Mouse (Mus musculus) limb, embryonic 12.5 days (tissue): ENCODE data around the gene Gprin3. TPM values are rescaled to one million over a fixed set of nuclear protein-coding genes. Genes with fewer than 3 reads are reported as not detected.

Source experiments
- ATAC-seq: fragments of 200-750 bp; cut with Nextera tagmentation; 2 replicates; pipeline ENCODE4 v1.8.0; 2017; ENCODE audit warnings: low read depth, moderate TSS enrichment; ENCODE audit not compliant: insufficient number of reproducible peaks, insufficient read depth, low FRiP score, low TSS enrichment
- H3K27ac ChIP-seq: fragments of 300-500 bp; sonication (generic); 2 replicates; pipeline ENCODE4 v1.5.1; 2016; ENCODE audit warnings: mild to moderate bottlenecking, moderate library complexity
- H3K27me3 ChIP-seq: fragments of 300-500 bp; sonication (generic); 2 replicates; pipeline ENCODE4 v1.6.1; 2016; ENCODE audit warnings: mild to moderate bottlenecking, moderate library complexity
- H3K36me3 ChIP-seq: fragments of 300-500 bp; sonication (generic); 2 replicates; pipeline ENCODE4 v1.6.1; 2016; ENCODE audit warnings: mild to moderate bottlenecking, moderate library complexity
- H3K4me1 ChIP-seq: fragments of 300-500 bp; sonication (generic); replicated peaks from 2 replicates; pipeline ENCODE4 v1.6.1; 2016
- H3K4me2 ChIP-seq: fragments of 300-500 bp; sonication (generic); 2 replicates; pipeline ENCODE4 v1.6.1; 2016; ENCODE audit warnings: mild to moderate bottlenecking, moderate library complexity
- H3K4me3 ChIP-seq: fragments of 300-500 bp; sonication (generic); replicated peaks from 2 replicates; pipeline ENCODE4 v1.5.1; 2016; ENCODE audit warnings: mild to moderate bottlenecking
- H3K9ac ChIP-seq: fragments of 300-500 bp; sonication (generic); replicated peaks from 2 replicates; pipeline ENCODE4 v1.6.1; 2016; ENCODE audit warnings: mild to moderate bottlenecking, moderate library complexity
- H3K9me3 ChIP-seq: fragments of 300-500 bp; sonication (generic); 2 replicates; pipeline ENCODE4 v1.6.1; 2016; ENCODE audit warnings: mild to moderate bottlenecking, moderate library complexity
- WGBS: fragments of 180-500 bp; shearing (Covaris S2); methylation state at CpG from one replicate; pipeline ENCODE4 v1.1.7; 2016; 5-methylcytosine and 5-hydroxymethylcytosine counted together
- polyA plus RNA-seq: library from polyadenylated mRNA; unstranded; fragments of >200 nt; fragmentation: Nextera tagmentation; extraction: Ambion mirVana; gene quantifications from 2 replicates; pipeline ENCODE4 v1.2.1, GENCODE M21; 2016

Gene Gprin3
- polyA plus RNA-seq, 1 experiment from 2014 or later, result 0.93 TPM

DNA sequence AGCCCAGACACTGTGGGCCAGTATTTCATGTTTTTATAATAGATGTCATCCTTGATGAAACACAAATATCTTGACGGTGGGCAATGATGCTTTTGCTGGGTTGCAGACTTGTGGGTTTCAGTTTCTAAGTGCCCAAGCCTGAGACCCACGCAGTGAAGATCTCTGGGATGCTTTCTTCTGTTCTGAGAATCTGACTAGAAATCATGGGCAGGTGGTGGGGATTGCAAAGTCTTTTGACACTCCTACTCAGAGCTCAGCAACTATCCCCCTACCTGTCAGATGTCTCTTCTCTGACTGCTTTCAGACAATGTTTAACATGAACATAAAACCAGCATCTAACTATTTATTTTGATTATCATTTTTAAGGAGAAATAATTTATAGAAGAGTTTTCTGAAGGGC is 7.4 kb downstream of the Gprin3 start:
- Histone ChIP-seq H3K4me3 (no peak overlapping the region), H3K27ac (no peak overlapping the region), H3K4me1 (peaks cover under 1% of the 10 kb centered on the region; the same call in 1 of the 2 replicates), H3K36me3 (no peaks in the 10 kb centered on the region), H3K9ac (no peak overlapping the region), H3K9me3 (no peaks in the 10 kb centered on the region), H3K27me3 (no peaks in the 10 kb centered on the region), H3K4me2 (no peak overlapping the region)
- no peak for ATAC-seq
- 74% methylated on average over 2 of the region's 2 CpGs for WGBS

DNA sequence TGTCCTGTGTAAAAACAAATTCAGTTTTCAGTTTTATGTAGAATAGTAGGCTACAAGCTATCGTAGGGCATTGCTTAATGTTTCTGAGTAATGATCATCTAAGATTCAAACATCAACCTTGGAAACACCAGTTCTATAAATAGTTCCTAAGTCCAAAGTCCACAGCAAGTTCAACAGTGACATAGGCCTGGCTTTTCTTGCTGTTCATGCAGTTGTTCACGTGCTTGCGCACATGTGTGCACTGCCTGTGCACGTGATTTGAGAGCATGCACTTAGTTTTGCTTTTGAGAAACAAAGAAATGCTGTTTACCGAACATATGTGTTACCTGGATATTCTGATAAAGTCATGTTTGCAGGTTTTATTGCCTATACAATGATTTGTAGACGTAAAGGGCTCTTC is 11.3 kb downstream of the Gprin3 start:
- Histone ChIP-seq H3K4me2 (no peak overlapping the region), H3K9ac (no peak overlapping the region), H3K9me3 (no peaks in the 10 kb centered on the region), H3K27ac (no peak overlapping the region), H3K36me3 (no peaks in the 10 kb centered on the region), H3K4me3 (no peak overlapping the region), H3K27me3 (no peaks in the 10 kb centered on the region), H3K4me1 (peaks cover 10% of the 10 kb centered on the region)
- WGBS, result 86% methylated on average over 6 of the region's 6 CpGs
- no peak for ATAC-seq

DNA sequence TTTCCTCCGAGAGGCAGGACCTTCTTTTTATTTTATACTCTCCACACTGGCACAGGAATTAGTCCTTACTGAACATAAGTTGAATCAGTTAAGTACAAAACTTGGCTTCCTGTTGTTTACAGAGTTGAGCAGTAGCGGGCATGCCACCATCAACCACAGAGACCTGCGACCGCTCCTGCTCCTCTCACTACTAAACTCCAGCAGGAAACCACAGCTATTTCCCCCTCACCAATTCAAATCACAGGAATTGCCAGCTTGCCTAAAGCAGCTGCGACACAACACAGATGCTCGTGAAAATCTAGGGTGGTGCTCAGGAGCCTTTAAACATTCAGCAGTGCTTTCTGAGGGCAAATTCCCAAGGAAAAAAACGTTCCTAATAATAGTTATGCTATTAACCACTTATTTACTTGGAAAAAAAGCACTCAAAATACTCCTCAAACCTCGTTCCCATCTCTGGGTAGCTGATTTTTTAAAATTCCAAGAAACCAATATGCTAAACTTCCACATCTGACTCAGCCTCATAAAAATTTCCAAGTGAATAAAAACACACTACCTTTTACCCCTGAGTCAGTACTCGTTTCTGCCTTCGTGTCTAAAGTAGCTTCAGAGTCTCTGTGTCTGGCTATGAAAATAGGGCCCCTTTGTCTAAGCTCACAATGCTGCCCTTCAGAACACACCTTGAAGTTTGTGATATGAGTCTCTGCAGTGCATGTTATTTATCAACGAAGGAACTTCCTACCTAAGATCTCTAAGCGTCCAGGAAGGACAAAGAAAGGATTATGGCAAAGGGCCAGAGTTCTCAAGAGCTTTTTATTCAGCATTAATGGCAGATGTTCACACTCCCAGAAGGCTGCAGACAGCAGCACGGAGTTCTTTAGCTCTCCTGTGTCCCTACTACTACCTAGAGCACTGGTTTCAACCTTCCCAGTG is 13.4 kb downstream of the Gprin3 start:
- H3K27ac ChIP-seq, result peak overlapping the region; percentile 81
- no peak overlapping the region for H3K4me3 ChIP-seq

DNA sequence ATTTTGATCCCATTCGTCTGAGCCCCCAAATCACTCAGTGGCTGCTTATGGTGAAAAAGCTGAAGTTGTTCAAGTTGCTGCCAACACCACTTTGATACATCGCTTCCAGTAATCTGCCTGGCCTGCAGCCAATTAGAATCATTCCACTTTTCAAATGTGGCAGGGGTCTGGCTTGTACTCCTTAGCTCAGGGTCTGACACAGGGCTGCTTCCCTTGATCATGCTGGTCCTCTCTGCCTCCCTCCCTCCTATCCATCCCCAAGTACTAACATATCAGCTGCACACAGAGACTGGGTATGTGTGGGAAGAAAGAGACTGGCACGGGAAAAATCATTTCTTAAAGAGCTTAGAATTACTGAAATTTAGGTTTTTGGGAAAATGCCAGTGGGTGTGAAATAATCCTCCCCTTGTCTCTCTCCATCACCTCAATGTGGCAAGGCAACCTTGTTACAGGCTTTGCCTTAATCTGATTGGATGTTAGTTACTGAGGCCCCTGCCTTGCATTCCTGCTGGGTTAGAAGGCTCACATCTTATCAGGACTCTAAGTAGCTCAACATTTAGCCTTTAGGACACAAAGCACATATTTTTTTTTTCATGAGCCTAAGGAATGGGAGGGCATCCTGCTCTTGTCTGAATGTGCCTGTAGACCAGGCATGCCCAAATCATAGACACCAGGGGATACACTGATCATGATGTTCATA is 16.9 kb downstream of the Gprin3 start:
- Histone ChIP-seq H3K36me3 (no peaks in the 10 kb centered on the region), H3K4me1 (peaks cover 10% of the 10 kb centered on the region), H3K27ac (no peak overlapping the region), H3K9me3 (no peaks in the 10 kb centered on the region), H3K9ac (no peak overlapping the region), H3K4me2 (no peak overlapping the region), H3K4me3 (no peak overlapping the region), H3K27me3 (no peaks in the 10 kb centered on the region)
- WGBS, result 55% methylated on average over 3 of the region's 3 CpGs
- no peak for ATAC-seq

More for the DNA sequence above, 13.4 kb downstream of the Gprin3 start:
- Histone ChIP-seq H3K27me3 (no peaks in the 10 kb centered on the region), H3K9me3 (no peaks in the 10 kb centered on the region), H3K4me1 (peaks cover 10% of the 10 kb centered on the region), H3K4me2 (peak overlapping the region; percentile 24), H3K9ac (no peak overlapping the region), H3K36me3 (no peaks in the 10 kb centered on the region)
- ATAC-seq, result peak; percentile 38; the same call in 1 of the 2 replicates
- 29% methylated on average over 13 of the region's 13 CpGs for WGBS

DNA sequence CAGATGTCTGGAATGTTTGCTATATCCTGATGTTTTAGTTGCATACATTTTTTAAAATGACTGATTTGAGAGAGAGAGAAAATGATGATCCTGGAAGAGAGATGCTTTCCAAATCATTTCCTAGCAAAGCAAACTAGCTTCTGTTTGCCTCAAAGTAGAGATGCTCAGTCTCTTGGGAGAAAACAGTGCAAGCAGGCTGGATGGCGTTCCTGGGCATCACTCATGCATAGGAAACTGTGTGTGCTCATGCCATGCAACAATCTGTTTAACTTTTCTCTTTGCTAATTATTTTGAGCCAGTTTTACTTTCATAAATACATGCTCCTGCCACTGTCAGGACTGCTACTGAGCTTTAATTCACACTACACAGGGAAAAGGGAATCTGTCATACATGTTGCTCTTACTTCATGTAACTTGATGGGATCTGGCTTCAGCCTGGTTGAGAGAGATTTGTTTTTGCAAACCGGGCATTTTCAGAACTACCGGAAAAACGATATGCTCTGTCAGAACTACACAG is 18.6 kb downstream of the Gprin3 start:
- no peak overlapping the region for H3K9ac ChIP-seq
- no peak overlapping the region for H3K4me3 ChIP-seq
- no peak for ATAC-seq
- no peaks in the 10 kb centered on the region for H3K27me3 ChIP-seq
- H3K9me3 ChIP-seq, result no peaks in the 10 kb centered on the region
- H3K4me2 ChIP-seq, result no peak overlapping the region
- H3K4me1 ChIP-seq, result no peaks in the 10 kb centered on the region
- H3K27ac ChIP-seq, result no peak overlapping the region
- 74% methylated on average over 4 of the region's 4 CpGs for WGBS
- no peaks in the 10 kb centered on the region for H3K36me3 ChIP-seq

DNA sequence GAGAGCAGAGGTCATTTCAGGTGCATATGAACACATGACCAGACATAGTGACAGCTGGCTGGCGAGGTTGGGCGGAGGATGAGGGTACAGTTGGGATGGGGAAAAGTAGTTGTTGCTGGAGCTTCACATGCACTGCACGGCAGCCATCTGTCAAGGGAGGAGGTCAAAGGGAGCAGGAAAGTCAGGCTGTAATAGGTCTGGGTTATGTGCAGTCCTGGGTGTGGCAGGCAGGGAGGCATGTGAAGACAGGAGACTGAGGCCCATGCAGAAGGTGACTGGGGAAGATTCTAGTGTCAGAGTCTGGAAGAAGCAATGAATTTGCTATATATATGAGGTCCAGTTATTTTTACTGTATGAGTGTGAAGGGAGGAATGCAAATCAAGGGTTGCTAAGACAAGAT is 35.9 kb downstream of the Gprin3 start:
- Histone ChIP-seq H3K4me1 (no peaks in the 10 kb centered on the region), H3K9me3 (no peaks in the 10 kb centered on the region), H3K36me3 (no peaks in the 10 kb centered on the region), H3K27ac (no peak overlapping the region), H3K9ac (no peak overlapping the region), H3K4me3 (no peak overlapping the region), H3K27me3 (no peaks in the 10 kb centered on the region), H3K4me2 (no peak overlapping the region)
- 83% methylated on average over 3 of the region's 3 CpGs for WGBS
- no peak for ATAC-seq

DNA sequence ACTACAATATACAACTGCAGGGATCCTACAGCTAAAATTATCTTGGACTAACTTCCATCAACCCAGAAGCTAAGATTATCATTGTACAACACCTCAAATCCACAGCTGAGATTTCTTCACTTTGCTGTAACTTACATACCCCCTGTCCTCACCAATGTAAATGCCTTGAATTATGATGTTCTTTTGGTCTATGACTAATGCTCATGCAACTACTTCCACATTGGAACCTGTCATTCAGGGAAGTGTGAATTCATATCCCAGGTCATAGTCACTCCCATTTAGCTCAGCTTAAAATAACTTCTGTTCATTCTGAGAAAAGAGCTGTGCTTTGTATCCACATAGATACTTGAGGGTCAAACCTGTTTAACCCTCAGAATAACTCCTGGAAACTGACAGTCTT is 60.8 kb downstream of the Gprin3 start:
- Histone ChIP-seq H3K27me3 (no peaks in the 10 kb centered on the region), H3K27ac (no peak overlapping the region), H3K9me3 (no peaks in the 10 kb centered on the region), H3K9ac (no peak overlapping the region), H3K4me1 (no peaks in the 10 kb centered on the region), H3K36me3 (no peaks in the 10 kb centered on the region), H3K4me3 (no peak overlapping the region), H3K4me2 (no peak overlapping the region)
- no peak for ATAC-seq

DNA sequence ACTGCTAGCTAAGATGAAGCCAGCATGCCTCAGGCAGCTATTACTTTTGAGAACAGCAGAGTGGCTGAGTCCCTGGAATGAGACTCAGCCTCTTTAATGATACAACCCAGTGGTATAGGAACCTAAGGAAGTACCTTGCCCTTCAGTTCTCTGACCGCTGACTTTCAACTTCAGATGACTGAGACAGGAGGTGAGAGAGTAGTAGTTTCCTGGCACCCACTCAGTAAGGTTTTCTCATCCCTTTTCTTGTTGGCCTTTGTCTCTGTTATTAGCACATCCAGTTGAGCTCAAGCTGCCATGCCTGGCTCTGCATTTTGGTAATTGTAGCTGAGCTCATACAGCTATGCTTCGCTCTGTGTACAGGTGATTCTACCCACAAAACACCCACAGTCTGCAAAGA is 62.8 kb downstream of the Gprin3 start:
- no peaks in the 10 kb centered on the region for H3K27me3 ChIP-seq
- no peak overlapping the region for H3K9ac ChIP-seq
- H3K9me3 ChIP-seq, result no peaks in the 10 kb centered on the region
- ATAC-seq, result no peak
- no peaks in the 10 kb centered on the region for H3K4me1 ChIP-seq
- H3K36me3 ChIP-seq, result no peaks in the 10 kb centered on the region
- 92% methylated on average over 2 of the region's 2 CpGs for WGBS
- H3K4me2 ChIP-seq, result no peak overlapping the region
- H3K27ac ChIP-seq, result no peak overlapping the region
- no peak overlapping the region for H3K4me3 ChIP-seq

DNA sequence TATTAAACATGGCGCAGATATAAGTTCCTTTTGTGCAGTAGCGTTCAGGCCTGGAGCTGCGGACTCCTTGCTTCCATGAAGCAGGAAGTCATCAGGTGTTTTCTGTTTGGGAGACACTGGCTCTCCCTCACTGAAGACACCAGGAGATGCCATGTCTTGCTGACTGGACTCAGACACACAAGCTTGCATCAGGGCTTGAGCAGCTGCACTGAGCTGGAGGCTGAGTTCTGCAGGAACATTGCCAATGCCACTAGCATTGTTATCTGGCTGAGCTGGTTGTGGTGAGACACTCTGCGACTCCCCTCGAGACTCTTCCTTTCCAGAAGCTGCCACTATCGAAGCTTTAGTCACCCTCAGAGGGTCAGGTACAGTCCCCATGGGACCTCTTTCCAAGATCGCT is 71.2 kb downstream of the Gprin3 start:
- Histone ChIP-seq H3K4me3 (no peak overlapping the region), H3K27ac (no peak overlapping the region), H3K36me3 (no peaks in the 10 kb centered on the region), H3K9me3 (no peaks in the 10 kb centered on the region), H3K9ac (no peak overlapping the region), H3K4me2 (no peak overlapping the region), H3K27me3 (no peaks in the 10 kb centered on the region), H3K4me1 (no peaks in the 10 kb centered on the region)
- 92% methylated on average over 7 of the region's 7 CpGs for WGBS
- ATAC-seq, result no peak

DNA sequence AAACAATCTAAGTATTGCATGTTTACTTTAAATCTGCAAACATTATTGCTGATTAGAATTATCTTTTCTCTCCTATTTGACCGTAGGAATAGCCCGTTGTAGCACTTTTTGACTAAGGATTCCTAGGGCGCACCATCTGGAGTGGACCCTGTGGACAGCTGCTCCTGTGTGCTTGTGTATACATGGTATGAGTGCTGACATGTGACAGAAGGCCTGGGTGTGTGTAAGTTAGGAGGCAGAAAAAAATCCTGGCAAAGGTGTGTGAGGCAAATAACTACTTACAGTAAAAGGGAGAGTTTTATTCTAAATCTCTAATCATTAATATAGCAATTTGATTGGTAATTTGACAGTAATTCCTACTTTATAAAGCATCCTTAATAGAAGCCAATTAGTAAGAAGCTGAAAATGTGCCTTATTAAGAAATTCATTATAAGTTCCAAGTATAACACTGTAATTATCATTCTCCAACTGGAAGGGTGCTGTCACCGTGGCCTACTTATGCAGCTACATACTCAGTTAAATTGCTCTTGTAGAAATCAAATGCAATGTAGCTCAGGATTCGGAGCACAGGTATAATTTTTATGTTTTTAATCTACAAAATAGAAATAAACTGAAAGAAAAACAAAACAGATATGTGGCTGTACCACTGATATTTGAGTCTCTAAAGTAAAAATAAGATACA is 74.8 kb downstream of the Gprin3 start:
- WGBS, result 86% methylated on average over 5 of the region's 5 CpGs
- Histone ChIP-seq H3K9ac (no peak overlapping the region), H3K27me3 (no peaks in the 10 kb centered on the region), H3K36me3 (no peaks in the 10 kb centered on the region), H3K9me3 (no peaks in the 10 kb centered on the region), H3K4me3 (no peak overlapping the region), H3K4me1 (no peaks in the 10 kb centered on the region), H3K27ac (no peak overlapping the region), H3K4me2 (no peak overlapping the region)
- no peak for ATAC-seq

DNA sequence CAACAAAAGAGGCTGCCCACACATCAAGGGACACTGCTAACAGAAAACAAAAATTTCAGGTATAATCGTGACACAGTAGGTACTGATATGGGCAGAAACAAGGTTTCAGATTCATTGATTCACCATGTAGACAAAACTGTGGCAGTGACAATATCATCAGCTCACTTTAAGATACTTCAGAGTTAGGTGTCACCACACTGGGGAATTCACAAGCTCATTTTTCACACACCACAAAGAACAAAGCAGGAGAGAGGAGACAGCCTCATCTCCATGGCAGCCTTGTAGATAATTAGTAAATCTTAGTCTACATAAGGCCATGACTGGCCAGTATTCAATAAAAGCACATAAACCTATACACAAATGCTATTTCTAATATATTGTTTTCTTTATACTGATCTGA is 77.4 kb downstream of the Gprin3 start:
- no peaks in the 10 kb centered on the region for H3K4me1 ChIP-seq
- 83% methylated on average over 1 of the region's 1 CpGs for WGBS
- no peak overlapping the region for H3K4me3 ChIP-seq
- no peak for ATAC-seq
- H3K9me3 ChIP-seq, result no peaks in the 10 kb centered on the region
- H3K4me2 ChIP-seq, result no peak overlapping the region
- no peaks in the 10 kb centered on the region for H3K36me3 ChIP-seq
- H3K27ac ChIP-seq, result no peak overlapping the region
- no peak overlapping the region for H3K9ac ChIP-seq
- no peaks in the 10 kb centered on the region for H3K27me3 ChIP-seq
